Mouse (Mus musculus) CH12.LX (cell line): ENCODE measurements around the gene Gm6993.

Source experiments
- CTCF ChIP-seq, 2 experiments: IDR thresholded peaks in 1 of 2; conservative IDR thresholded peaks in 1 of 2; 2 replicates each; pipeline ENCODE4 v1.5.1; 2011 to 2012; ENCODE audit warnings: low read depth in 2 of 2, low read length in 2 of 2, improper control_type of control experiment in 1 of 2, inconsistent platforms in 1 of 2, mild to moderate bottlenecking in 1 of 2, moderate library complexity in 1 of 2
- EP300 ChIP-seq: IDR thresholded peaks from 2 replicates; pipeline ENCODE4 v1.6.1; 2011; ENCODE audit warnings: low read length, improper control_type of control experiment
- GABPA ChIP-seq: IDR thresholded peaks from 2 replicates; pipeline ENCODE4 v1.6.1; 2012; ENCODE audit warnings: low read depth, low read length, improper control_type of control experiment, inconsistent platforms; ENCODE audit not compliant: insufficient replicate concordance
- MAX ChIP-seq: IDR thresholded peaks from 2 replicates; pipeline ENCODE4 v1.6.1; 2011; ENCODE audit warnings: low read length, improper control_type of control experiment
- POLR2A ChIP-seq: IDR thresholded peaks from 2 replicates; pipeline ENCODE4 v1.6.1; 2011; ENCODE audit warnings: low read depth, mild to moderate bottlenecking, improper control_type of control experiment, low read length

DNA sequence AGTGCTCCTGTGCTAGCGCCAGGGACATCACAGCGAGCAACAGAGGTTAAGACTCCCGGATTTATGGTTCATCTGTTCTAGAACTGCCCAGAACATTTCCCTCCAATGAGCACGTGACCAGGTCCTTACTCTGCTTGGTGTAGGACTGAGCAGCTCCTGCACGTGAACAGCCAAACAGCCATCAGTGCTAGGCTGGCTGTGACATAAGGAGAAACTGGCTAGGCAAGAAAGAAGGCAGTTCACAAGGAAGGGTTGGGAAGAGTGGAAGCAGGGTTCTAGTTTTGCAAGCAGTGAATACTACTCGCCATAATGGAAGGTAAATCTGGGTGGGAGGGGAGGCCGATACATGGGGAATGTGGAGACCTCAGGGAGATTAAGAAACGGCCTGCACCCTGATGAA lies 14.4 kb downstream of the Gm6993 start:
- no peak for TF ChIP-seq MAX
- TF ChIP-seq GABPA: no peak
- TF ChIP-seq EP300: no peak
- no peak for TF ChIP-seq POLR2A
- TF ChIP-seq CTCF (conservative IDR thresholded peaks at IDR 0.05 in 1 of 2, IDR thresholded peaks at IDR 0.05 in 1 of 2; ENCODE audit: low read depth in 2 of 2, low read length in 2 of 2): no peak
